Mouse (Mus musculus) stomach, embryonic 14.5 days (tissue): ENCODE data around the gene Smg7. TPM values are rescaled to one million over a fixed set of nuclear protein-coding genes. Genes with fewer than 3 reads are reported as not detected.

Experiments
- ATAC-seq: fragments of 200-750 bp; cut with Nextera tagmentation; 2 replicates; pipeline ENCODE4 v1.8.0; 2017; ENCODE audit warnings: low read depth, moderate TSS enrichment; ENCODE audit not compliant: insufficient number of reproducible peaks, insufficient read depth, low FRiP score
- H3K27ac ChIP-seq: fragments of 300-500 bp; sonication (generic); 2 replicates; pipeline ENCODE4 v1.5.1; 2014; ENCODE audit warnings: mild to moderate bottlenecking, low read length, moderate library complexity, mixed read lengths
- H3K27me3 ChIP-seq: fragments of 300-500 bp; sonication (generic); 2 replicates; pipeline ENCODE4 v1.6.1; 2014; ENCODE audit warnings: low read length, control low read depth, mixed read lengths; ENCODE audit not compliant: control insufficient read depth, insufficient read depth
- H3K36me3 ChIP-seq: fragments of 300-500 bp; sonication (generic); 2 replicates; pipeline ENCODE4 v1.6.1; 2014; ENCODE audit warnings: mild to moderate bottlenecking, control low read depth, low read length, moderate library complexity, mixed read lengths; ENCODE audit not compliant: control insufficient read depth, insufficient read depth
- H3K4me1 ChIP-seq: fragments of 300-500 bp; sonication (generic); 2 replicates; pipeline ENCODE4 v1.6.1; 2014; ENCODE audit warnings: low read length, control low read depth, mixed read lengths; ENCODE audit not compliant: control insufficient read depth, insufficient read depth
- H3K4me2 ChIP-seq: fragments of 300-500 bp; sonication (generic); replicated peaks from 2 replicates; pipeline ENCODE4 v1.6.1; 2014; ENCODE audit warnings: low read depth, low read length, control low read depth
- H3K4me3 ChIP-seq: fragments of 300-500 bp; sonication (generic); 2 replicates; pipeline ENCODE4 v1.5.1; 2014; ENCODE audit warnings: low read depth, low read length, control low read depth
- H3K9ac ChIP-seq: fragments of 300-500 bp; sonication (generic); replicated peaks from 2 replicates; pipeline ENCODE4 v1.6.1; 2014; ENCODE audit warnings: low read depth, mild to moderate bottlenecking, control low read depth, low read length, moderate library complexity, mixed read lengths
- H3K9me3 ChIP-seq: fragments of 300-500 bp; sonication (generic); 2 replicates; pipeline ENCODE4 v1.6.1; 2016; ENCODE audit warnings: low read depth, low read length, control low read depth; ENCODE audit not compliant: control insufficient read depth
- WGBS: fragments of 180-500 bp; shearing (Covaris S2); extraction: QIAGEN DNeasy Blood & Tissue Kit; methylation state at CpG from one replicate; pipeline ENCODE4 v1.1.7; 2014; 5-methylcytosine and 5-hydroxymethylcytosine counted together
- polyA plus RNA-seq: library from polyadenylated mRNA; unstranded; fragments of >200 nt; fragmentation: Nextera tagmentation; extraction: Ambion mirVana; gene quantifications from 2 replicates; pipeline ENCODE4 v1.2.1, GENCODE M21; 2014

Smg7 gene
- polyA plus RNA-seq: 37.6 and 37.7 TPM in 2 replicates

DNA sequence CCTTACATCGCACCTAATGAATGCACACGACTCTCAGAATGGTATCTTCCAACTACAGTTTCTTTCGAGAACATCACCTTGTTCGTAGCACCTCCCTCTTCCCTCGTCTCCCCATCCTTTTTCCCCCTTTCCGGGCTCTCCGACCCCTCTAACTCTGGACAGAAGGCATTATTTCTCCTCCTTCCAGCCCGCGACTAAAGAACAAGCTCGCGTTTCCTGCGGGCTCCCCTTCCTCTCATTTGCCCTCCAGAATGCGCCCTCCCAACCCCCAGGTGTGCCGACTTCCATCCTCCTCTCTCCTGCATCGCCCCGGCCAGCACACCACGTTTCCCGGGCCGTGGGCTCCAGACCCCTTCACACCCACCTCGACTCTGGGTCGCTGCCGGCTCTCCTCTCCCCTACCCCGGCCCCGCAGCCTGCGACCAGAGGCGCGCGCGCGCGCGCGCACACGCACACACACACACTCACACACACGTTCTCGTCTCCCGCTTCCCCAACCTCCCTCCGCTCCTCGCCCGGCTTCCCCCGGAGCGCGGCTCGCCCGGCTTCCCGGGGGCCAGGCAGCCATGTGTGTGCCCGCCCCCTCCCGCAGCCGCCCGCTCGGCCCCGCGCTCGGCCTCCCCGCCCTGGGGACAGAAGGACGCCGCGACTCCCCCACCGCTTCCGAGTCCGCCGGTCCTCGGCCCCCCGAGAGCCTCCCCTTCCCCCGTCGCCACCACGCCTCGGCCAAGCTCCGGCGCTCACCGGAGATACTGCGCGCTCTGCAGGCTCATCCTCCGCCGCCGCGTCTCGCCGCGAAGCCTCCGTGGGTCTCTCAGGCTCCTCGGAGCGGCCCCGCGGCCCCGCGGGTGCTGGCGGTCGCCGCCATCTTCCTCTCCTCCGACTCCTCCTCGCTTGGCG is at the start of gene Smg7:
Smg7 (minus strand) TSS at position 882 of the 900 bp plus-strand sequence.
- no peaks in the 10 kb centered on the region for H3K9me3 ChIP-seq
- ATAC-seq: peak; percentile 38; the same call in 1 of the 2 replicates
- no peaks in the 10 kb centered on the region for H3K27me3 ChIP-seq
- H3K9ac ChIP-seq: peak within 1 kb of the TSS; percentile 88
- peak within 1 kb of the TSS; percentile 97 for H3K27ac ChIP-seq
- H3K4me3 ChIP-seq: peak within 1 kb of the TSS; percentile 74
- H3K4me1 ChIP-seq: peaks cover 5% of the 10 kb centered on the region; the same call in 1 of the 2 replicates
- H3K4me2 ChIP-seq: peak within 1 kb of the TSS; percentile 99
- WGBS: under 1% methylated on average over 88 of the region's 93 CpGs
- H3K36me3 ChIP-seq: no peaks in the 10 kb centered on the region

DNA sequence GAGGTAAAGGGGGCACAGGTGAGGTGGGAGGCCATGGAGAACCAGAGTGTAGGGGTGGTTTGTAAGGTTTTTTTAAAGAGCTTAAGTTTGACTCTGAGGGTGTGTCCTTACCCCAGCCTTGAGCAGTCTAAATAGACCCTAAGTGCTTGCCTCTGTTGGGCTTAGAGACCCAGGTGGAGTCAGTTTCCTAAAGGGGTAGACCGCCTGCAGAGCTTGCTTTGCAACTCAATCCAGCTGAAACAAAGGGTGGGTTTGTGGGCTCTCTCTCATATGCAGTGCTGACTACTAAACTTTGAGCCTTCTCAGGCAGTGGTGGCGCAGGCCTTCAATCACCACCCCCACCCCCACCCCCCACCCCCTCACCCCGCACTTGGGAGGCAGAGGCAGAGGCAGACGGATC is 40.5 kb upstream of the Smg7 start:
- ATAC-seq: no peak
- H3K9me3 ChIP-seq: no peaks in the 10 kb centered on the region
- H3K9ac ChIP-seq: no peak overlapping the region
- no peak overlapping the region for H3K27ac ChIP-seq
- WGBS: 58% methylated on average over 4 of the region's 4 CpGs
- H3K27me3 ChIP-seq: no peaks in the 10 kb centered on the region
- H3K36me3 ChIP-seq: no peaks in the 10 kb centered on the region
- H3K4me2 ChIP-seq: no peak overlapping the region
- H3K4me3 ChIP-seq: no peak overlapping the region
- no peaks in the 10 kb centered on the region for H3K4me1 ChIP-seq

- Histone ChIP-seq H3K4me1 (no peaks in the 10 kb centered on the region), H3K9ac (no peak overlapping the region), H3K4me2 (no peak overlapping the region), H3K27me3 (no peaks in the 10 kb centered on the region), H3K9me3 (no peaks in the 10 kb centered on the region), H3K36me3 (no peaks in the 10 kb centered on the region), H3K4me3 (no peak overlapping the region), H3K27ac (no peak overlapping the region)
- no peak for ATAC-seq
- WGBS: 83% methylated on average over 5 of the region's 5 CpGs
Observed at GRCm38 (mm10) chr1:152936365-152936764, 33.9 kb upstream of the Smg7 start.

GRCm38 (mm10) chr1:152935476-152935875 is 33.0 kb upstream of the Smg7 start:
- no peak for ATAC-seq
- H3K9me3 ChIP-seq: no peaks in the 10 kb centered on the region
- H3K27ac ChIP-seq: no peak overlapping the region
- H3K36me3 ChIP-seq: no peaks in the 10 kb centered on the region
- H3K4me3 ChIP-seq: no peak overlapping the region
- no peak overlapping the region for H3K4me2 ChIP-seq
- H3K9ac ChIP-seq: no peak overlapping the region
- H3K27me3 ChIP-seq: no peaks in the 10 kb centered on the region
- WGBS: 76% methylated on average over 6 of the region's 6 CpGs
- no peaks in the 10 kb centered on the region for H3K4me1 ChIP-seq

DNA sequence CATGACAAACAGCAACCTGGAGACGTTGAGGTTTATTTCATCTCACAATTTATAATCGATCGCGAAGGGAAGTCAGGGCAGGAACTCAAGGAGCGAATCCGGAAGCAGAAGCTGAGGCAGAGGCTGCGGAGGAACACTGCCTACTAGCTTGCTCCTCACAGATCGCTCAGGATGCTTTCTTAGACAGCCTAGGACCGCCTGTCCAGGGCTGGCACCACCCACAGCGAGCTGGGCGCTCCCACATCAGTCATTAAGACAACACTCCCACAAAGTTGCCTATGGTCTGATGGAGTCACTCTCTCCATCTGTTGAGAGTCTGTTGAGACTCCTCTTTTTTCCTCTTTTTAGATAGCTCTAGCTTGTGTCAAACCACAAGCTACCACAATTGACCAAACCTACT is 31.5 kb upstream of the Smg7 start:
- Histone ChIP-seq H3K27me3 (no peaks in the 10 kb centered on the region), H3K4me2 (0 out of 2 replicates have a peak overlapping the region, but pooled peaks have one; percentile 3), H3K4me1 (no peaks in the 10 kb centered on the region), H3K36me3 (no peaks in the 10 kb centered on the region), H3K4me3 (no peak overlapping the region), H3K27ac (no peak overlapping the region), H3K9ac (no peak overlapping the region), H3K9me3 (no peaks in the 10 kb centered on the region)
- no peak for ATAC-seq
- 46% methylated on average over 11 of the region's 11 CpGs for WGBS

- H3K9ac ChIP-seq: no peak overlapping the region
- H3K36me3 ChIP-seq: no peaks in the 10 kb centered on the region
- H3K4me3 ChIP-seq: no peak overlapping the region
- no peaks in the 10 kb centered on the region for H3K4me1 ChIP-seq
- no peaks in the 10 kb centered on the region for H3K9me3 ChIP-seq
- H3K27ac ChIP-seq: no peak overlapping the region
- H3K4me2 ChIP-seq: no peak overlapping the region
- no peaks in the 10 kb centered on the region for H3K27me3 ChIP-seq
- no peak for ATAC-seq
- WGBS: 75% methylated on average over 3 of the region's 3 CpGs
Observed at GRCm38 (mm10) chr1:152921786-152922185, 19.3 kb upstream of the Smg7 start.

- no peaks in the 10 kb centered on the region for H3K9me3 ChIP-seq
- WGBS: 69% methylated on average over 4 of the region's 4 CpGs
- no peak overlapping the region for H3K4me2 ChIP-seq
- H3K36me3 ChIP-seq: no peaks in the 10 kb centered on the region
- 0 out of 2 replicates have a peak, but pooled peaks cover 4% of the 10 kb centered on the region for H3K4me1 ChIP-seq
- no peak overlapping the region for H3K9ac ChIP-seq
- H3K27ac ChIP-seq: no peak overlapping the region
- H3K27me3 ChIP-seq: no peaks in the 10 kb centered on the region
- no peak overlapping the region for H3K4me3 ChIP-seq
- no peak for ATAC-seq
Observed at GRCm38 (mm10) chr1:152917626-152918025, 15.2 kb upstream of the Smg7 start.

- WGBS: 66% methylated on average over 5 of the region's 5 CpGs
- Histone ChIP-seq H3K27ac (no peak overlapping the region), H3K27me3 (no peaks in the 10 kb centered on the region), H3K4me1 (0 out of 2 replicates have a peak, but pooled peaks cover 4% of the 10 kb centered on the region), H3K36me3 (no peaks in the 10 kb centered on the region), H3K4me3 (no peak overlapping the region), H3K4me2 (no peak overlapping the region), H3K9ac (no peak overlapping the region), H3K9me3 (no peaks in the 10 kb centered on the region)
- ATAC-seq: no peak
Observed at GRCm38 (mm10) chr1:152916936-152917335, 14.5 kb upstream of the Smg7 start.
